Mouse (Mus musculus): Measurements from ENCODE around the gene Cdh20.

DNA sequence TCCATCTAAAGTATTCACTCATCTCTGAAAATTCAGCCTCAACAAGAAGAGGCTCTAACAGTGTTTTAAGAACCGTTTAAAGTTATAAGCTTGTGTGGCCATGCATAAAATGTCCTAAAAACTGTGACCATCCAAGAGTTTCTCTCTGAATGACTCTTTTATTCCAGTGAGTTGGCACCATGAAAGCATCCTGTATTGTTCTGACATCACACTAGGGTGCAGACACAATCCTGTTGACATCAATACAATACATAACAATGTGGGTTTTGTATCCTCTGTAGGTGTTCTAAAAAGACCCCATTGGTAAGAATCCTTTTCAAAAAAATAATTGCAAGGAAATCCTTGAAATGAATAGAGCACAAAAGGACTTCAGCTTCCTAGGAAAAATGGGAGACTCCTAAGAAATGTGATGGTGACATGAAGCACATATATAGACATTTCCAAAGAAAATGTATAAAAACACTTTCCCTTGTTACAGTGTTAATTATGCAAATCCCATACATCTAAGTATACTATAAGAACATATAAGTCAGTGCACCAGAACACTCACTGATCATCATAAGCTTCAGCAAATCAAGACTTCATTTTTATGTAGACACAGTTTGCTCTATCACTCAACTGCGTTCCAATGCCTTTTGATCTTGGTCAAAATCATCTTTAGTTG is 80.1 kb downstream of the Cdh20 start:
- TF ChIP-seq CTCF (IDR thresholded peaks at IDR 0.05; ENCODE audit: low read depth, low read length) (no peak), POLR2A (IDR thresholded peaks at IDR 0.05; ENCODE audit: insufficient read depth, low read length) (no peak)
